Comparison of ENCODE assay signal across 15 mouse cellular contexts in genomic region chr6:30550496-30551192, GRCm38 (mm10). TPM values are rescaled to one million over a fixed set of nuclear protein-coding genes. Genes with fewer than 3 reads are reported as not detected.
A peak's percentile ranks its signal among the peaks of the same experiment; 100 is the strongest.
DNase-seq lines count a peak whose midpoint lies in the region; ATAC-seq and TF ChIP-seq lines count a peak whose summit lies in the region.
"Had no signal": no experiment of that assay in that cellular context is flagged by ENCODE, and none has a peak within 500 bp of the region (broad histone marks: within the 10 kb centered on the region; RNA-seq: fewer than 3 reads in every experiment).

No protein-coding gene starts in this region.

- peaks cover 7% of the 10 kb centered on the region for H3K4me1 ChIP-seq in hindbrain, embryonic 11.5 days (replicated peaks; ENCODE audit: control insufficient read depth, insufficient read depth, low read length)
- H3K4me1 ChIP-seq in hindbrain, postnatal 0 days (ENCODE audit: insufficient read depth, low read length): peaks cover 13% of the 10 kb centered on the region
- peaks cover 52% of the 10 kb centered on the region for H3K4me1 ChIP-seq in embryonic facial prominence, embryonic 15.5 days
- peaks cover 96% of the 10 kb centered on the region for H3K4me1 ChIP-seq in limb, embryonic 10.5 days

- no peak for TF ChIP-seq CTCF in hindbrain, postnatal 0 days (IDR thresholded peaks at IDR 0.05; ENCODE audit: low read depth)

- H3K36me3 ChIP-seq in hindbrain, embryonic 11.5 days (ENCODE audit: control insufficient read depth, insufficient read depth, low read length): no peaks in the 10 kb centered on the region
- no peaks in the 10 kb centered on the region for H3K36me3 ChIP-seq in hindbrain, postnatal 0 days (ENCODE audit: insufficient read depth, low read length)
- H3K36me3 ChIP-seq in embryonic facial prominence, embryonic 15.5 days: no peaks in the 10 kb centered on the region
- H3K36me3 ChIP-seq in limb, embryonic 10.5 days: peaks cover 32% of the 10 kb centered on the region
- H3K36me3 ChIP-seq in myocyte (ENCODE audit: control insufficient read depth, insufficient read depth): no peaks in the 10 kb centered on the region
- H3K36me3 ChIP-seq: hindbrain, embryonic 15.5 days; liver, embryonic 13.5 days had no signal

- no peaks in the 10 kb centered on the region for H3K9me3 ChIP-seq in hindbrain, embryonic 11.5 days (ENCODE audit: control insufficient read depth, low read length)
- H3K9me3 ChIP-seq in hindbrain, postnatal 0 days (ENCODE audit: low read length): no peaks in the 10 kb centered on the region
- no peaks in the 10 kb centered on the region for H3K9me3 ChIP-seq in embryonic facial prominence, embryonic 15.5 days (replicated peaks)
- H3K9me3 ChIP-seq in limb, embryonic 10.5 days (replicated peaks): no peaks in the 10 kb centered on the region
- H3K9me3 ChIP-seq: hindbrain, embryonic 15.5 days; liver, embryonic 13.5 days had no signal

- intact Hi-C loops in heart, postnatal 10 days (cut with DNase I): loop anchor here (5.0 kb wide), 1 partner anchor 142 kb away; the partner anchor contains the start of gene Cep41

- WGBS in hindbrain, embryonic 11.5 days: 54% methylated on average over 7 of the region's 7 CpGs
- WGBS in hindbrain, postnatal 0 days: 48% methylated on average over 7 of the region's 7 CpGs
- WGBS in embryonic facial prominence, embryonic 15.5 days: 38% methylated on average over 7 of the region's 7 CpGs
- 85% methylated on average over 7 of the region's 7 CpGs for WGBS in limb, embryonic 10.5 days

- no peak overlapping the region for H3K4me2 ChIP-seq in hindbrain, embryonic 11.5 days (replicated peaks; ENCODE audit: low read depth, low read length)
- no peak overlapping the region for H3K4me2 ChIP-seq in hindbrain, postnatal 0 days (ENCODE audit: low read depth, low read length)
- H3K4me2 ChIP-seq in embryonic facial prominence, embryonic 15.5 days (replicated peaks): no peak overlapping the region
- no peak overlapping the region for H3K4me2 ChIP-seq in myocyte (ENCODE audit: low read depth)
- H3K4me2 ChIP-seq: liver, embryonic 13.5 days had no signal

- no peak overlapping the region for H3K9ac ChIP-seq in hindbrain, embryonic 11.5 days (ENCODE audit: low read depth, low read length)
- no peak overlapping the region for H3K9ac ChIP-seq in hindbrain, postnatal 0 days (replicated peaks; ENCODE audit: low read length)
- H3K9ac ChIP-seq in embryonic facial prominence, embryonic 15.5 days: no peak overlapping the region
- H3K9ac ChIP-seq: hindbrain, embryonic 15.5 days; liver, embryonic 13.5 days had no signal

- no peak overlapping the region for H3K4me3 ChIP-seq in hindbrain, embryonic 11.5 days (ENCODE audit: low read depth, low read length)
- no peak overlapping the region for H3K4me3 ChIP-seq in hindbrain, postnatal 0 days (ENCODE audit: low read length)
- H3K4me3 ChIP-seq in embryonic facial prominence, embryonic 15.5 days (replicated peaks): no peak overlapping the region
- no peak overlapping the region for H3K4me3 ChIP-seq in limb, embryonic 10.5 days
- no peak overlapping the region for H3K4me3 ChIP-seq in myocyte
- H3K4me3 ChIP-seq: erythroblast, embryonic 14.5 days; hindbrain, embryonic 15.5 days; liver, embryonic 13.5 days had no signal

- H3ac ChIP-seq in myocyte (ENCODE audit: control insufficient read depth, insufficient read length): no peak overlapping the region

- H3K27me3 ChIP-seq in hindbrain, embryonic 11.5 days (ENCODE audit: control insufficient read depth, insufficient read depth, low read length): no peaks in the 10 kb centered on the region
- no peaks in the 10 kb centered on the region for H3K27me3 ChIP-seq in hindbrain, postnatal 0 days (ENCODE audit: insufficient read depth, low read length)
- H3K27me3 ChIP-seq in embryonic facial prominence, embryonic 15.5 days: no peaks in the 10 kb centered on the region
- no peaks in the 10 kb centered on the region for H3K27me3 ChIP-seq in limb, embryonic 10.5 days (ENCODE audit: low read depth, poor library complexity, severe bottlenecking)
- H3K27me3 ChIP-seq in myocyte (ENCODE audit: control insufficient read depth, insufficient read depth, insufficient read length): no peaks in the 10 kb centered on the region
- H3K27me3 ChIP-seq: hindbrain, embryonic 15.5 days had no signal

- H3K27ac ChIP-seq in hindbrain, embryonic 11.5 days (ENCODE audit: low read depth, low read length): peak overlapping the region; percentile 87
- H3K27ac ChIP-seq in hindbrain, postnatal 0 days: no peak overlapping the region
- H3K27ac ChIP-seq in embryonic facial prominence, embryonic 15.5 days (replicated peaks): peak overlapping the region; percentile 80
- peak overlapping the region; percentile 96 for H3K27ac ChIP-seq in limb, embryonic 10.5 days
- H3K27ac ChIP-seq: liver, embryonic 13.5 days had no signal

- TF ChIP-seq POLR2A in myocyte (IDR thresholded peaks at IDR 0.05; ENCODE audit: insufficient read length, low read depth): no peak

- peak; percentile 49 for DNase-seq in hindbrain, embryonic 11.5 days (ENCODE audit: low spot score)
- DNase-seq in hindbrain, postnatal 0 days (ENCODE audit: low spot score): no peak
- DNase-seq in limb, embryonic 10.5 days (ENCODE audit: low spot score): no peak
- no peak for DNase-seq in thymus, postnatal 0 days (ENCODE audit: low spot score)
- no peak for DNase-seq in heart, postnatal 10 days
- DNase-seq: liver, embryonic 13.5 days had no signal

- ATAC-seq in hindbrain, embryonic 11.5 days (ENCODE audit: low FRiP score): peak; percentile 49
- no peak for ATAC-seq in hindbrain, postnatal 0 days
- no peak for ATAC-seq in embryonic facial prominence, embryonic 15.5 days (ENCODE audit: insufficient number of reproducible peaks, low FRiP score, low TSS enrichment, low read depth)
- ATAC-seq in inflammation-experienced regulatory T-cells, adult 6 months: no peak

- H3K79me2 ChIP-seq in myocyte (ENCODE audit: control insufficient read depth, insufficient read depth): no peaks in the 10 kb centered on the region

TF ChIP-seq in myocyte, 11 proteins besides CTCF, POLR2A, EP300 and RAD21 (continues in another document):
- TF ChIP-seq SRF (IDR thresholded peaks at IDR 0.05; ENCODE audit: control insufficient read depth, insufficient read length, low read depth) (no peak), CEBPB (IDR thresholded peaks at IDR 0.05; ENCODE audit: insufficient read depth, poor library complexity, severe bottlenecking) (peak; percentile 92), USF1 (IDR thresholded peaks at IDR 0.05; ENCODE audit: low read depth) (no peak), REST (IDR thresholded peaks at IDR 0.05; ENCODE audit: insufficient read depth, insufficient read length) (no peak)

RNA-seq across cellular contexts. Expression of gene Cpa2, which starts 9.3 kb away (rescaled TPM):
- 6.8 and 9.4 TPM in 2 replicates for polyA plus RNA-seq in hindbrain, embryonic 11.5 days (2014; fragmentation: Nextera tagmentation; extraction: Ambion mirVana)
- total RNA-seq in hindbrain, postnatal 0 days (2014; rRNA removed): 6.2 and 8.1 TPM in 2 replicates
- polyA plus RNA-seq in hindbrain, postnatal 0 days (2015; fragmentation: Nextera tagmentation; extraction: Ambion mirVana): 14.9 and 15.7 TPM in 2 replicates
- 3.4 and 5.2 TPM in 2 replicates for polyA plus RNA-seq in embryonic facial prominence, embryonic 15.5 days (2015; fragmentation: Nextera tagmentation; extraction: Ambion mirVana)
- 109 and 110 TPM in 2 replicates for polyA plus RNA-seq in limb, embryonic 10.5 days (2016; fragmentation: Nextera tagmentation; extraction: Ambion mirVana)
- not detected for polyA plus RNA-seq in myocyte (2012; fragmentation: generic; extraction: Trizol)
- polyA plus RNA-seq in thymus, postnatal 0 days (2015; fragmentation: Nextera tagmentation; extraction: Ambion mirVana): 2.5 and 2.6 TPM in 2 replicates
- polyA plus RNA-seq in inflammation-experienced regulatory T-cells, adult 6 months (2017; shearing (Covaris generic)): under 1 TPM in 1 of 3 experiments, not detected in 2; 0.71 TPM
- under 1 TPM; 0.17 to 0.65 TPM for total RNA-seq in heart, postnatal 10 days (2021)
- total RNA-seq: monocyte, adult 5-6 weeks had no signal
- polyA plus RNA-seq: erythroblast, embryonic 14.5 days had no signal

RNA-seq across cellular contexts. Expression of gene Cpa4, which starts 17.5 kb away (rescaled TPM):
- polyA plus RNA-seq in hindbrain, embryonic 11.5 days (2014; fragmentation: Nextera tagmentation; extraction: Ambion mirVana): 3.5 and 3.9 TPM in 2 replicates
- total RNA-seq in hindbrain, postnatal 0 days (2014; rRNA removed): 0.11 and 0.16 TPM in 2 replicates
- polyA plus RNA-seq in hindbrain, postnatal 0 days (2015; fragmentation: Nextera tagmentation; extraction: Ambion mirVana): 0.45 and 0.53 TPM in 2 replicates
- 5.1 and 6.3 TPM in 2 replicates for polyA plus RNA-seq in embryonic facial prominence, embryonic 15.5 days (2015; fragmentation: Nextera tagmentation; extraction: Ambion mirVana)
- 1.1 and 1.4 TPM in 2 replicates for polyA plus RNA-seq in limb, embryonic 10.5 days (2016; fragmentation: Nextera tagmentation; extraction: Ambion mirVana)
- polyA plus RNA-seq in myocyte (2012; fragmentation: generic; extraction: Trizol): 0.01 TPM
- polyA plus RNA-seq in thymus, postnatal 0 days (2015; fragmentation: Nextera tagmentation; extraction: Ambion mirVana): 0.09 TPM in 1 of 2 replicates, not detected in the other
- not detected for polyA plus RNA-seq in inflammation-experienced regulatory T-cells, adult 6 months (2017; shearing (Covaris generic))
- total RNA-seq in heart, postnatal 10 days (2021): under 1 TPM in 1 of 2 experiments, not detected in 1; 0.10 TPM
- total RNA-seq: layer of hippocampus, adult 18-20 months; monocyte, adult 5-6 weeks had no signal
- polyA plus RNA-seq: erythroblast, embryonic 14.5 days; gonadal fat pad, adult 2 months had no signal

RNA-seq across cellular contexts. Expression of gene Ssmem1, which starts 41.0 kb away (rescaled TPM):
- 0.36 and 0.37 TPM in 2 replicates for polyA plus RNA-seq in hindbrain, embryonic 11.5 days (2014; fragmentation: Nextera tagmentation; extraction: Ambion mirVana)
- total RNA-seq in hindbrain, postnatal 0 days (2014; rRNA removed): 0.26 TPM in 1 of 2 replicates, not detected in the other
- polyA plus RNA-seq in hindbrain, postnatal 0 days (2015; fragmentation: Nextera tagmentation; extraction: Ambion mirVana): 0.18 and 0.39 TPM in 2 replicates
- polyA plus RNA-seq in embryonic facial prominence, embryonic 15.5 days (2015; fragmentation: Nextera tagmentation; extraction: Ambion mirVana): 0.14 and 0.52 TPM in 2 replicates
- polyA plus RNA-seq in limb, embryonic 10.5 days (2016; fragmentation: Nextera tagmentation; extraction: Ambion mirVana): 0.38 and 0.59 TPM in 2 replicates
- polyA plus RNA-seq in myocyte (2012; fragmentation: generic; extraction: Trizol): 0.05 TPM
- 0.12 and 0.13 TPM in 2 replicates for polyA plus RNA-seq in thymus, postnatal 0 days (2015; fragmentation: Nextera tagmentation; extraction: Ambion mirVana)
- polyA plus RNA-seq in inflammation-experienced regulatory T-cells, adult 6 months (2017; shearing (Covaris generic)): not detected
- total RNA-seq in heart, postnatal 10 days (2021): not detected
- total RNA-seq: monocyte, adult 5-6 weeks had no signal
- polyA plus RNA-seq: erythroblast, embryonic 14.5 days; stomach, embryonic 16.5 days had no signal

RNA-seq across cellular contexts. Expression of gene Tmem209, which starts 41.1 kb away (rescaled TPM):
- 47.9 and 51.6 TPM in 2 replicates for polyA plus RNA-seq in hindbrain, embryonic 11.5 days (2014; fragmentation: Nextera tagmentation; extraction: Ambion mirVana)
- total RNA-seq in hindbrain, postnatal 0 days (2014; rRNA removed): 35.3 and 50.0 TPM in 2 replicates
- polyA plus RNA-seq in hindbrain, postnatal 0 days (2015; fragmentation: Nextera tagmentation; extraction: Ambion mirVana): 23.2 and 25.0 TPM in 2 replicates
- 27.5 and 29.1 TPM in 2 replicates for polyA plus RNA-seq in embryonic facial prominence, embryonic 15.5 days (2015; fragmentation: Nextera tagmentation; extraction: Ambion mirVana)
- polyA plus RNA-seq in limb, embryonic 10.5 days (2016; fragmentation: Nextera tagmentation; extraction: Ambion mirVana): 45.7 and 51.6 TPM in 2 replicates
- 24.3 TPM for polyA plus RNA-seq in myocyte (2012; fragmentation: generic; extraction: Trizol)
- polyA plus RNA-seq in thymus, postnatal 0 days (2015; fragmentation: Nextera tagmentation; extraction: Ambion mirVana): 34.4 and 38.4 TPM in 2 replicates
- polyA plus RNA-seq in inflammation-experienced regulatory T-cells, adult 6 months (2017; shearing (Covaris generic)): 10 to 100 TPM; 56.2 to 68.8 (median 61.0) TPM
- total RNA-seq in heart, postnatal 10 days (2021): 10 to 100 TPM; 12.0 to 13.3 TPM
